Mouse (Mus musculus): ENCODE measurements at regions not wholly inside any gene's neighbourhood (a gene's known extent, or its start where the extent isn't known, plus 50 kb on each side); places are given as distances from the start of the nearest gene placed in this dataset.
A peak's percentile ranks its signal among the peaks of the same experiment; 100 is the strongest.

GRCm38 (mm10) chr13:51336726-51337125 lies 71.7 kb upstream of the S1pr3 start:
- DNase-seq (ENCODE audit: low spot score) (no peak), ATAC-seq (ENCODE audit: low FRiP score) (no peak)
- no peaks in the 10 kb centered on the region for H3K4me1 ChIP-seq (ENCODE audit: insufficient read depth, low read length)
- H3K9ac ChIP-seq (replicated peaks; ENCODE audit: low read length, poor library complexity, severe bottlenecking), result no peak overlapping the region
- no peak overlapping the region for H3K4me3 ChIP-seq (ENCODE audit: low read depth, low read length)
- no peak for TF ChIP-seq CTCF (IDR thresholded peaks at IDR 0.05)
- H3K36me3 ChIP-seq (ENCODE audit: insufficient read depth, low read length), result no peaks in the 10 kb centered on the region
- H3K9me3 ChIP-seq (ENCODE audit: low read length), result no peaks in the 10 kb centered on the region
- no peaks in the 10 kb centered on the region for H3K27me3 ChIP-seq (ENCODE audit: insufficient read depth, low read length)
- no peak overlapping the region for H3K27ac ChIP-seq (ENCODE audit: low read depth, low read length)
- WGBS, result 73% methylated on average over 5 of the region's 5 CpGs
- H3K4me2 ChIP-seq (ENCODE audit: low read depth, low read length, poor library complexity, severe bottlenecking), result no peak overlapping the region

- ATAC-seq (ENCODE audit: low FRiP score), result no peak
- TF ChIP-seq CTCF (IDR thresholded peaks at IDR 0.05), result no peak
- H3K4me3 ChIP-seq (ENCODE audit: low read depth, low read length), result no peak overlapping the region
- 97% methylated on average over 16 of the region's 16 CpGs for WGBS
- no peaks in the 10 kb centered on the region for H3K27me3 ChIP-seq (ENCODE audit: insufficient read depth, low read length)
- H3K9ac ChIP-seq (replicated peaks; ENCODE audit: low read length, poor library complexity, severe bottlenecking), result no peak overlapping the region
- no peaks in the 10 kb centered on the region for H3K9me3 ChIP-seq (ENCODE audit: low read length)
- H3K36me3 ChIP-seq (ENCODE audit: insufficient read depth, low read length), result no peaks in the 10 kb centered on the region
- no peaks in the 10 kb centered on the region for H3K4me1 ChIP-seq (ENCODE audit: insufficient read depth, low read length)
- no peak overlapping the region for H3K4me2 ChIP-seq (ENCODE audit: low read depth, low read length, poor library complexity, severe bottlenecking)
- H3K27ac ChIP-seq (ENCODE audit: low read depth, low read length), result no peak overlapping the region
- DNase-seq (ENCODE audit: low spot score), result no peak
These were observed 70.5 kb upstream of the S1pr3 start for GRCm38 (mm10) chr13:51337931-51338330.

GRCm38 (mm10) chr13:51345321-51345720 lies 63.1 kb upstream of the S1pr3 start:
- Histone ChIP-seq H3K4me3 (ENCODE audit: low read depth, low read length) (no peak overlapping the region), H3K36me3 (ENCODE audit: insufficient read depth, low read length) (no peaks in the 10 kb centered on the region), H3K27me3 (ENCODE audit: insufficient read depth, low read length) (no peaks in the 10 kb centered on the region), H3K9me3 (ENCODE audit: low read length) (no peaks in the 10 kb centered on the region), H3K4me1 (ENCODE audit: insufficient read depth, low read length) (no peaks in the 10 kb centered on the region), H3K4me2 (ENCODE audit: low read depth, low read length, poor library complexity, severe bottlenecking) (no peak overlapping the region), H3K27ac (ENCODE audit: low read depth, low read length) (no peak overlapping the region), H3K9ac (replicated peaks; ENCODE audit: low read length, poor library complexity, severe bottlenecking) (no peak overlapping the region)
- ATAC-seq (ENCODE audit: low FRiP score) (no peak), DNase-seq (ENCODE audit: low spot score) (no peak)
- no peak for TF ChIP-seq CTCF (IDR thresholded peaks at IDR 0.05)
- 71% methylated on average over 4 of the region's 4 CpGs for WGBS

GRCm38 (mm10) chr13:51345839-51346550 lies 62.4 kb upstream of the S1pr3 start:
- Histone ChIP-seq H3K4me2 (ENCODE audit: low read depth, low read length, poor library complexity, severe bottlenecking) (no peak overlapping the region), H3K9ac (replicated peaks; ENCODE audit: low read length, poor library complexity, severe bottlenecking) (no peak overlapping the region), H3K27me3 (ENCODE audit: insufficient read depth, low read length) (no peaks in the 10 kb centered on the region), H3K4me1 (ENCODE audit: insufficient read depth, low read length) (no peaks in the 10 kb centered on the region), H3K9me3 (ENCODE audit: low read length) (no peaks in the 10 kb centered on the region), H3K4me3 (ENCODE audit: low read depth, low read length) (no peak overlapping the region), H3K36me3 (ENCODE audit: insufficient read depth, low read length) (no peaks in the 10 kb centered on the region), H3K27ac (ENCODE audit: low read depth, low read length) (peak overlapping the region; percentile 44)
- 15% methylated on average over 8 of the region's 8 CpGs for WGBS
- DNase-seq (ENCODE audit: low spot score), result peak; percentile 74
- TF ChIP-seq CTCF (IDR thresholded peaks at IDR 0.05), result no peak
- peak; percentile 49; the same call in 1 of the 2 replicates for ATAC-seq (ENCODE audit: low FRiP score)

- Histone ChIP-seq H3K4me1 (ENCODE audit: insufficient read depth, low read length) (no peaks in the 10 kb centered on the region), H3K36me3 (ENCODE audit: insufficient read depth, low read length) (no peaks in the 10 kb centered on the region), H3K9me3 (ENCODE audit: low read length) (no peaks in the 10 kb centered on the region), H3K27ac (ENCODE audit: low read depth, low read length) (no peak overlapping the region), H3K27me3 (ENCODE audit: insufficient read depth, low read length) (no peaks in the 10 kb centered on the region), H3K4me2 (ENCODE audit: low read depth, low read length, poor library complexity, severe bottlenecking) (no peak overlapping the region), H3K4me3 (ENCODE audit: low read depth, low read length) (no peak overlapping the region), H3K9ac (replicated peaks; ENCODE audit: low read length, poor library complexity, severe bottlenecking) (no peak overlapping the region)
- DNase-seq (ENCODE audit: low spot score) (no peak), ATAC-seq (ENCODE audit: low FRiP score) (no peak)
- TF ChIP-seq CTCF (IDR thresholded peaks at IDR 0.05), result no peak
- 68% methylated on average over 4 of the region's 4 CpGs for WGBS
These were observed 59.7 kb upstream of the S1pr3 start for GRCm38 (mm10) chr13:51348707-51349106.

GRCm38 (mm10) chr13:51349818-51350551 lies 58.5 kb upstream of the S1pr3 start:
- H3K4me2 ChIP-seq (ENCODE audit: low read depth, low read length, poor library complexity, severe bottlenecking), result no peak overlapping the region
- ATAC-seq (ENCODE audit: low FRiP score), result no peak
- 83% methylated on average over 11 of the region's 11 CpGs for WGBS

More at GRCm38 (mm10) chr13:51349818-51350551, 58.5 kb upstream of the S1pr3 start:
- TF ChIP-seq CTCF (IDR thresholded peaks at IDR 0.05), result no peak
- H3K4me1 ChIP-seq (ENCODE audit: insufficient read depth, low read length), result no peaks in the 10 kb centered on the region
- no peaks in the 10 kb centered on the region for H3K27me3 ChIP-seq (ENCODE audit: insufficient read depth, low read length)
- no peak overlapping the region for H3K9ac ChIP-seq (replicated peaks; ENCODE audit: low read length, poor library complexity, severe bottlenecking)
- H3K4me3 ChIP-seq (ENCODE audit: low read depth, low read length), result no peak overlapping the region
- DNase-seq (ENCODE audit: low spot score), result peak; percentile 1
- no peaks in the 10 kb centered on the region for H3K9me3 ChIP-seq (ENCODE audit: low read length)
- H3K36me3 ChIP-seq (ENCODE audit: insufficient read depth, low read length), result no peaks in the 10 kb centered on the region
- H3K27ac ChIP-seq (ENCODE audit: low read depth, low read length), result no peak overlapping the region

Data from midbrain, postnatal 0 days (tissue).